Mouse (Mus musculus): ENCODE results near the gene Magi1.

Gene Magi1

DNA sequence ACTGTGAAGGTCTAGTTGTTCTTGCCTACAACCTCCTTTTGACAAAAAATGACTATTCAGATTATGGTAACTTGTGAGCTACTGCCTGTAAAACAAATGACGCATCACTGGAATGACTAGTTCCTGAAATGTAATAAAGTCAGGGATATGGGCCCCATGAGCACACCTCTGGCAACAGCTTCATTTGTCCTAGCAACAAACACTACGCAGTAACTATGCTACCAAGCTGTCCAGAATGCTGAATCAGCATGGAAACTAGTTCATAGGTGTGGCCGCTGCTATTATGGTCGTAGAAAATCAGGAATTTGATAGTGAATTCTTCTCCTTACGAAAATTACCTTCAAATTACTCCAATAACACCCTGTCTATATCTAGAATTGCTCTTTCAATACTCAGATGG is 447.1 kb downstream of the Magi1 start:
- in situ Hi-C loops (cut with MboI, MseI): no loop called here

- in situ Hi-C loops (cut with MboI, MseI): no loop called here
Measured at GRCm38 (mm10) chr6:93835211-93835610, 448.5 kb downstream of the Magi1 start.

GRCm38 (mm10) chr6:93828262-93828661 is 455.5 kb downstream of the Magi1 start:
- in situ Hi-C loops (cut with MboI, MseI): no loop called here

DNA sequence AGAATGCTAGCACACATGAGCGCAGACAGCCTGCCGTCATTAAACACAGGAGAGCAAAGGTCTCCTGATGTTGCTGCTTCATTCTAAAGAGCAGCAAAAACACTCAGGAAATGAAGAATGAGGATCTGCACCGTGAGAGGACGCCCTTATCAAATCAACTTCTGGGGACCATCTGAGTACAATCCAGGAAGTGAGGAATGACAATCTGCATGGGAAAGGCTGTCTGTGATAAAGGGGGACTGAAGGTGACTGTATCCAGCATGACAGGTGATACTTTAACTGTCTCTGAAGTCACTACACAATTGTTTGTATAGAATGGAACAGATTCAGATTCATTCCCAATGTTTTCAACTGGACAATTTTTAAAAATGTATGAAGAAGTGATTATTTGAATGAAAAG is 456.8 kb downstream of the Magi1 start:
- in situ Hi-C loops (cut with MboI, MseI): no loop called here

DNA sequence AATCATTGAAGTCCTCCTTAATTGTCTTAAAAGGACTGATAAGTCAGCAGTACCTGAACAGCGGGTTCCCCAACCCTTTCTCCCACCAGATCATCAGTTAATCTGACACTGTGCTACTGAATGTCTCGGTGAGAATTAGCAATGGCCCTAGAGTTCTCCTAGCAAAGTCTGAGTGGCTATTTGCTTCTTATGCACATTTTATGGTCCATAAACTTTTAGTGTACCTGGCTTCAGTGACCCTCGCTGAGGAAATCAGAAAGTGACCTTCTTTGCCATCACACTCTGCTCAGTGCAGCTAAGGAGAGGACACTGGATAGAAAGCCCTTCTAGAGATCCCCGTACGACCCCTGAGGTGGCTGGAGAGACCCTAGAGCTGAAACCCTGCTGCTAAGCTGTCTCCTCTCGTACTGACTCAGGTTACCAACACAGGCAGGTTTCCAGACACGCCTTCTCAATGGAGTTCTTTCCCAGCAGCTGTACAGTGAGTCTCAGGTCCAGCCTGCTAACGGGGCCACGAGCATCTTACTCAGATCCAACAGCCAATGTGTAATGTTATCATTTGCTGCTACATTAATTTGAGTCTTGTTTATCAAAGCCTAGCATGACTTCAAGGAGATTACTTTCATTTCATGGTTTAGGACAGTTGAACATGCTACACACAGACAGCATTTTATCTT is 461.4 kb downstream of the Magi1 start:
- in situ Hi-C loops (cut with MboI, MseI): no loop called here

DNA sequence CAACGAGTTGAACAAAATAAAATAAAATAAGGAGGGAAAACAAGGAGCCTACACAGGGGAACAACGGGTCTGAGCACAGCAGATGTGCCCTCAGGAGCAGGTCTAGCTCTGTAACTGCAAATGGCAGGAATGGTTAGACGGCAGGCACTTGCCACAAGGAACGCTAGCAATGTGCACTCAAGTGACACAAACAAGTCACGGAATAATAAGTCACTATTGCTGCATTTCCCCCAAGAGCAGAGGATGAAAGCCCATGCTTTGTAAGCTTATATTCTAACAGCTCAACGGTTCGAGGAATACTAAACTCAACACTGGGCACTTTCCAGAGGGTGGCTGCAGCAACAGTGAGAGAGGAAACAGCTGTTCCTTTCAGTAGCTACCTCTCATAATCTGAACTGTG is 462.2 kb downstream of the Magi1 start:
- in situ Hi-C loops (cut with MboI, MseI): no loop called here

- in situ Hi-C loops (cut with MboI, MseI): no loop called here
Measured at GRCm38 (mm10) chr6:93819888-93820287, 463.8 kb downstream of the Magi1 start.

DNA sequence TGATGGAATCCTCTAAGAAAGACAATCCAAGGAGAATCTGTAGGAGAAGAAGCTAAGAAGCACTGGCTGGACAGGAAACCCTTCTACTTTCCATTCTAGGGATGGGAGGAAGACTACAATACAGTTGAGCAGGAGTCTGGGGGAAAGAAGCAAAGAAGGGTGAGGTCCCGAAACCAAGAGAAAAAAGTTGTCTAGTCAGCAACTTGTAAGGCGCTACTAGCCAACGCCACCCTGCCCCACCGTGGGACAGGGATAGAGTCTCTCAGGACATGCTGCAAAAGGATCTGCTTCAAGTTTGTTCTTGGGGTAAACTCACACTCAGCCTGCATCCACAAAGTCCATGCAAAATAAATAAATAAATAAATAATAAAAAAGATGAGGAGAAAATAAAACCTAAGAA is 464.4 kb downstream of the Magi1 start:
- in situ Hi-C loops (cut with MboI, MseI): no loop called here

- in situ Hi-C loops (cut with MboI, MseI): no loop called here
Measured at GRCm38 (mm10) chr6:93818494-93818893, 465.2 kb downstream of the Magi1 start.

DNA sequence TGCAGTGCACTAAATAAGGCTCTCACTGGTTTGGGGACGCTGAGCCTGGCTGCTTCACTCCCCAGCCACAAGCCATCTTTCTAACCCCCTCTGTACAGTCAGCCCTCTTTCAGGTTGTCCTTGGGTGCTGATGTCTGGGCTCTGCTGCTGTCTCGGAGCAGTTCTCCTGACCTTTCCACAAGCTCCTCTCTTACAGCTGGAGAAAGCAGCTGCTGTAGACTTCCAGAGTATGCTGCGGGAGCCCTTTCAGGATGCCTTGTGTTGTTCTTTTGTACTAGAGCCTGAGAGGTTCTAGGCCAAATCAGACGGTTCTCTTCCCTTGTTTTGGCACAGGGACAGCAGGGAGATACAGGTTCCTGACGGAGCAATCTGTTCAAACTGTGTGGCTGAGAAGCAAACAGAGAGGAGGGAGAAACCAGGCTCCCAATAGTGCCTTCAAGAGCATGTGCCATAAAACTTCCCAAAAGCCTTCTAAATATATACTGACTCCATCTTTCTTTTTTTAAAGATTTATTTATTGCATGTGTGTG is 478.2 kb downstream of the Magi1 start:
- in situ Hi-C loops (cut with MboI, MseI): no loop called here

DNA sequence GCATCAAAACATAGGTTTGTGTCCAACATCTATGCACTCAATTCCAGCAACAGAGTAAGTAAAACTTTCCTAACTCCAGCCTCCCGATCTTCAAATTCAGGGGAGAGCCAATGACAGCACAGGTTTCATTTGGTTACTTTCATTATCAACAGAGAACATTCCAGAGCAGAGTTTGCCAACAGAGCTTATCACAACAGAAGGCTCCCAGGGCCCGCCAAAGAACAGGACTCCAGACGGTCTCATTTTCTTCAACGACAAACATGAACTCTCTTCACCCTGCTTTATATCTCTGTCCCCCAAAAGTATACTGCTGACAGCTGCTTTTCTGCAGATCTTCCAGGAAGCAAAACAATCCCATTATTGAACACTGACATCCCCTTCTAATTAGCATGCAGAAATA is 481.3 kb downstream of the Magi1 start:
- in situ Hi-C loops (cut with MboI, MseI): no loop called here

GRCm38 (mm10) chr6:93800465-93800864 is 483.3 kb downstream of the Magi1 start:
- in situ Hi-C loops (cut with MboI, MseI): no loop called here

- in situ Hi-C loops (cut with MboI, MseI): no loop called here
Measured at GRCm38 (mm10) chr6:93792309-93793215, 491.2 kb downstream of the Magi1 start.

- in situ Hi-C loops (cut with MboI, MseI): no loop called here
Measured at GRCm38 (mm10) chr6:93789721-93790120, 494.0 kb downstream of the Magi1 start.

- in situ Hi-C loops (cut with MboI, MseI): no loop called here
Measured at GRCm38 (mm10) chr6:93787042-93787441, 496.7 kb downstream of the Magi1 start.

DNA sequence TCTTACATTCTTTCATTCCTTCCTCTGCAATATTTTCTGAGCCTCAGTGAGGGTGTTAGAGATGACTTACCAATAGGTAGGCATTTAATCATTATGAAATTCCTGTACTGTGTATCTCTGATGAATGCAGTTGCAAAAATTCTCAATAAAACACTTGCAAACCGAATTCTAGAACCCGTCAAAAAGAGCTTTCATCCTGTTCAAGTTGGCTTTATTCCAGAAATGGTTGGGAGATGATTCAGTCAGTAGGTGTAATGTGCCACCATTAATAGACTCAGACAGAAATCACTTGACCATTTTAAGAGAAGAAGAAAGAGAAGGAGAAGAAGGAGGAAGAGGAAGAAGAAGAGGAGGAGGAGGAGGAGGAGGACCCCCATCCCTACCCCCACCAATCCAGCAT is 497.5 kb downstream of the Magi1 start:
- in situ Hi-C loops (cut with MboI, MseI): no loop called here

- in situ Hi-C loops (cut with MboI, MseI): no loop called here
Measured at GRCm38 (mm10) chr6:93771081-93771480, 512.6 kb downstream of the Magi1 start.

- in situ Hi-C loops (cut with MboI, MseI): no loop called here
Measured at GRCm38 (mm10) chr6:93770283-93771025, 513.3 kb downstream of the Magi1 start.

- in situ Hi-C loops (cut with MboI, MseI): no loop called here
Measured at GRCm38 (mm10) chr6:93758114-93758513, 525.6 kb downstream of the Magi1 start.

DNA sequence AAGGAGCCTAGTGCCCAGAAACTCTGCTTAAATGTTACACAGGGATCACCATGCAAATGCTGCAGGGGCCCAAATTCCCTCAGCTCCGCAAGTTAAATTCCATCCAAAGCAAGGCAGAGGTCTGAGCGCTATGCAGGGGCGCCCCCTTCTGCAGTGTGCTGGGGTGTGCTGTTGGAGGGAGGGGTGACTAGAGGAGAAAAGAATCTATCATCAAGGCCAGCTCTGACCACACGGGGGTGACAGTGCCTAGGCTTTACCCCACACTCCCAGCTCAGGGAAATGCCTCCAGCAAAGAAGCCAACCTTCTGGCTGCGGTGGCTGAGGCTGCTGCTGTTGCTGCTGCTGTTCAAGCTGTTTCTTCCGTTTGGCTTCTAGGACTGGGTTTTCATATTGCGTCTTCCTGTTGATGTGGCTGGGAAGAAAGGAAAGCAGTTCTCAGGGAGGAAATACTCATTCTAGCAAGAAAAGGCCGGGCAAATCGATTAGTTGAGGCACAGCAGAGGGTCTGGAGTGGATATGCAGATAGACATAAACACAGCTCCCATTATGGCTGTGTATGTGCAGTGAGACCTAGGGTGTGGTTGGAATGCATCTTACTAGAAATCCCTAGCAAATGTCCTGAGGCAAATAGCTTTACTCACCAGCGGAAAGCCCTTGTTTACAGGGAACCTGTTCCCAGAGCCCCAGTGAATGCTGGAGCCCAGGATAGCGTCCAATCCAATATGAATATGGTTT is 526.2 kb downstream of the Magi1 start:
- in situ Hi-C loops (cut with MboI, MseI): no loop called here

- in situ Hi-C loops (cut with MboI, MseI): no loop called here
Measured at GRCm38 (mm10) chr6:93743145-93743544, 540.6 kb downstream of the Magi1 start.

Data from T-helper 17 cell (primary cell).